In genomic region chr17:24454756-24455522, GRCm38 (mm10) we compare ENCODE assay signal across 8 mouse cellular contexts. TPM values are rescaled to one million over a fixed set of nuclear protein-coding genes. Genes with fewer than 3 reads are reported as not detected.
DNase-seq lines count a peak whose midpoint lies in the region; ATAC-seq lines count a peak whose summit lies in the region.

No protein-coding gene starts in this region.

- H3K4me2 ChIP-seq in hindbrain, embryonic 13.5 days, result peak overlapping the region; percentile 79

- peak overlapping the region; percentile 85 for H3K9ac ChIP-seq in hindbrain, embryonic 13.5 days

- peaks cover 33% of the 10 kb centered on the region for H3K4me1 ChIP-seq in hindbrain, embryonic 13.5 days (replicated peaks)

- H3K27ac ChIP-seq in hindbrain, embryonic 13.5 days, result peak overlapping the region; percentile 94

- peaks cover 18% of the 10 kb centered on the region for H3K36me3 ChIP-seq in hindbrain, embryonic 13.5 days

- under 1% methylated on average over 66 of the region's 67 CpGs for WGBS in hindbrain, embryonic 13.5 days

- peak overlapping the region; percentile 75 for H3K4me3 ChIP-seq in hindbrain, embryonic 13.5 days

- DNase-seq in NIH3T3 (ENCODE audit: low read depth), result peak; percentile 99
- DNase-seq in cerebellum, postnatal 10 days, result peak; percentile 99 to 100
- peak; percentile 98 to 99 for DNase-seq in frontal cortex, postnatal 10 days (ENCODE audit: low spot score in 2 of 2)
- DNase-seq in layer of hippocampus, postnatal 25 days (ENCODE audit: extremely low spot score in 1 of 2, low spot score in 1 of 2), result peak; percentile 91 to 95
- peak; percentile 100 for DNase-seq in lung, postnatal 25 days (ENCODE audit: low spot score)
- peak; percentile 99 for DNase-seq in retina, embryonic 14.5 days (ENCODE audit: low spot score)
- peak; percentile 99 for DNase-seq in thymus, postnatal 4 days

- peak; percentile 96 for ATAC-seq in hindbrain, embryonic 13.5 days (ENCODE audit: low FRiP score)

- no peaks in the 10 kb centered on the region for H3K27me3 ChIP-seq in hindbrain, embryonic 13.5 days

- H3K9me3 ChIP-seq in hindbrain, embryonic 13.5 days, result no peaks in the 10 kb centered on the region

RNA-seq across cellular contexts. Expression of gene Dnase1l2, which starts 12.0 kb away (rescaled TPM):
- 5.1 and 6.0 TPM in 2 replicates for polyA plus RNA-seq in hindbrain, embryonic 13.5 days (2015; fragmentation: Nextera tagmentation; extraction: Ambion mirVana)
- total RNA-seq in layer of hippocampus, postnatal 25 days (2021), result 1 to 10 TPM; 6.0 to 7.8 TPM

RNA-seq across cellular contexts. Expression of gene E4f1, which starts 15.2 kb away (rescaled TPM):
- polyA plus RNA-seq in hindbrain, embryonic 13.5 days (2015; fragmentation: Nextera tagmentation; extraction: Ambion mirVana), result 41.9 and 43.5 TPM in 2 replicates
- total RNA-seq in layer of hippocampus, postnatal 25 days (2021), result 10 to 100 TPM; 25.4 to 36.0 TPM

RNA-seq across cellular contexts. Expression of gene Pgp, which starts 15.3 kb away (rescaled TPM):
- 55.4 and 56.9 TPM in 2 replicates for polyA plus RNA-seq in hindbrain, embryonic 13.5 days (2015; fragmentation: Nextera tagmentation; extraction: Ambion mirVana)
- total RNA-seq in layer of hippocampus, postnatal 25 days (2021), result 10 to 100 TPM; 61.5 to 74.6 TPM

RNA-seq across cellular contexts. Expression of gene Bricd5, which starts 18.7 kb away (rescaled TPM):
- polyA plus RNA-seq in hindbrain, embryonic 13.5 days (2015; fragmentation: Nextera tagmentation; extraction: Ambion mirVana), result 0.27 and 1.2 TPM in 2 replicates
- total RNA-seq in layer of hippocampus, postnatal 25 days (2021), result 1 to 10 TPM; 1.6 to 3.5 TPM

RNA-seq across cellular contexts. Expression of gene Mlst8, which starts 23.9 kb away (rescaled TPM):
- polyA plus RNA-seq in hindbrain, embryonic 13.5 days (2015; fragmentation: Nextera tagmentation; extraction: Ambion mirVana), result 35.5 and 36.1 TPM in 2 replicates
- 10 to 100 TPM; 38.1 to 40.1 TPM for total RNA-seq in layer of hippocampus, postnatal 25 days (2021)

Comparison
In these comparisons a context has a peak if more than half of its experiments do, and no peak if none do; other contexts are left out.
1. Peak in every context shown above with its lines: DNase-seq, ATAC-seq, H3K4me3 ChIP-seq and H3K27ac ChIP-seq.